In genomic region chr2:102801899-102802298, GRCm38 (mm10) we compare ENCODE assay signal across 16 mouse cellular contexts.
"Had no signal": no experiment of that assay in that cellular context is flagged by ENCODE, and none has a peak within 500 bp of the region (broad histone marks: within the 10 kb centered on the region; RNA-seq: fewer than 3 reads in every experiment).

No protein-coding gene starts in this region.

- DNase-seq: retina, postnatal 1 day; right cerebral cortex, adult 18-20 months; right cerebral cortex, postnatal 14 days; right cerebral cortex, postnatal 25 days; right cerebral cortex, postnatal 4 days; spleen, adult 18-20 months; thymus, adult 18-20 months; thymus, adult 2 months; thymus, postnatal 14 days; thymus, postnatal 25 days; thymus, postnatal 36 days; thymus, postnatal 4 days had no signal

- H3K4me3 ChIP-seq: neural tube, embryonic 13.5 days; neural tube, embryonic 15.5 days; stomach, embryonic 15.5 days had no signal

- H3K4me2 ChIP-seq: neural tube, embryonic 13.5 days; neural tube, embryonic 15.5 days; stomach, embryonic 15.5 days had no signal

- H3K36me3 ChIP-seq: neural tube, embryonic 13.5 days; neural tube, embryonic 15.5 days; stomach, embryonic 15.5 days had no signal

- H3K27me3 ChIP-seq: neural tube, embryonic 13.5 days; neural tube, embryonic 15.5 days; stomach, embryonic 15.5 days had no signal

- H3K27ac ChIP-seq: neural tube, embryonic 13.5 days; neural tube, embryonic 15.5 days; stomach, embryonic 15.5 days; stomach, postnatal 0 days had no signal

- H3K9me3 ChIP-seq: neural tube, embryonic 13.5 days; neural tube, embryonic 15.5 days; stomach, embryonic 15.5 days had no signal

- H3K9ac ChIP-seq: neural tube, embryonic 13.5 days; neural tube, embryonic 15.5 days; stomach, embryonic 15.5 days had no signal

- H3K4me1 ChIP-seq: neural tube, embryonic 13.5 days; stomach, embryonic 15.5 days had no signal
